Mouse (Mus musculus): ENCODE measurements at regions not wholly inside any gene's neighbourhood (a gene's known extent, or its start where the extent isn't known, plus 50 kb on each side); places are given as distances from the start of the nearest gene placed in this dataset.

GRCm38 (mm10) chr14:24969584-24969983 is 482.7 kb downstream of the Rps24 start:
- no peak for TF ChIP-seq POLR2A (IDR thresholded peaks at IDR 0.05; ENCODE audit: borderline replicate concordance, extremely low read depth, insufficient read depth, insufficient read length, poor library complexity, severe bottlenecking)
- TF ChIP-seq CTCF (IDR thresholded peaks at IDR 0.05; ENCODE audit: borderline replicate concordance, extremely low read depth, insufficient read depth, insufficient read length), result no peak

Measured in brain, embryonic 14.5 days (tissue).